Mouse (Mus musculus) urinary bladder, postnatal 10 days (tissue): Measurements from ENCODE around the gene Map2k7.
A peak's percentile ranks its signal among the peaks of the same experiment; 100 is the strongest.

ENCODE experiments used
- DNase-seq: peaks from one replicate; pipeline ENCODE4 v3.0.0; 2022; ENCODE audit warnings: low spot score

The Map2k7 gene

GRCm38 (mm10) chr8:4238434-4239192, at the start of gene Map2k7, which contains the start of gene Gm49320:
Map2k7 (plus strand) TSS chr8:4238740.
Gm49320 (plus strand) TSS chr8:4238865.
- peak; percentile 100 for DNase-seq

GRCm38 (mm10) chr8:4189031-4189722, 49.4 kb upstream of the Map2k7 start:
- DNase-seq: no peak

DNA sequence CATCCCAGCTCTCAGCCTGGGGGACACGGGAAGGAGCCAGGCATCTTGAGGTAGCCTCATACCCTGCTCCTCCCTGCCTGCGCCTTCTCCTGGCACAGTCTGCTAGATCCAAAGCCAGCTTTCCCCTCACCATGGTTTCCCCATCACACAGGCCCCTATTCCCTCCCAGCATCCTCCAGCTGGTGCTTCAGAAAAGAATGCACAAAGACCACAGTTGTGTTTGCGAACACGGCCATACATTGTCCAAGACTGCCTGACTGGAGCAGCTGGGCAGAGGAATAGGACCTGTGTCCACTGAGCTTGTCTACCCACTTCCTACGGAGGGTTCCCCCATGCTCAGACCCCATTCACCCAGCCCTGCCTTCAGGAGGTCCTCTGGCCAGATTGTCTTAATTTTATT, 46.2 kb upstream of the Map2k7 start:
- DNase-seq: no peak

DNA sequence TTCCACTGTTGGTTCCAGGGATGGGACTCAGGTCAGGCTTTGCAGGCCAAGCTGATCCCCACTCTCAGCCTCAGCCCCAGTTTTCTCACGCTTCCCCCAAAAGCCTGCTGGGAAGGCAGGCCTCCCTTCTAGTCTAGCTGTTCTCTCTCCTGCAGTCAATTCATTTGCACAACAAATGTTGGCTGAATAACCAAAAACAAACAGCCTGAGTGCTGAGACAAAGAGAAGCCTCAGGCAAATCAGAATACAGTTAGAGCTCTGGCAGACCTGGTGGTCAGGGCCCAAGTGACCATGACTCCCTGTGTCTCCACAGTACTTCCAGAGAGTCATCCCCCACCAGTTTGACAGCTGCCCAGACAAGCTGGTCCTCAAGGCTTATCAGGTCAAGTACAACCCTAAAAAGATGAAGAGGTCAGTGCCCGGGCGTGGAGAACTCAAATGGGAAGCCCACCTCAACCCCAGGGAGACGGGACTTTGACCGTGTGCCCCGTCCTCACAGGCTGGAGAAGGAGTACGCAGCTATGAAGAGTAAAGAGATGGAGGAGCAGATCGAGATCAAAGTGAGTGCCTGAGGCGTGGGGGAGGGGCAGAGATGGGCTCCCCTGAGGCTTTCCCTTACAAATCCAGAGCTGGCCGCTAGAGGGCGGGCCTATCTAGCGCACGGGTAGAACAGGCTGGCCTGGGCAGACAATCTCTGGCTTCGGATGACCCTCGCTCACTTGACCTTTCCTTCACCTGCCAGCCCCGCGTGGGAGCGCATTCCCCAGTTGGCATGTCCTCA, 45.5 kb upstream of the Map2k7 start:
- DNase-seq: peak; percentile 66

DNA sequence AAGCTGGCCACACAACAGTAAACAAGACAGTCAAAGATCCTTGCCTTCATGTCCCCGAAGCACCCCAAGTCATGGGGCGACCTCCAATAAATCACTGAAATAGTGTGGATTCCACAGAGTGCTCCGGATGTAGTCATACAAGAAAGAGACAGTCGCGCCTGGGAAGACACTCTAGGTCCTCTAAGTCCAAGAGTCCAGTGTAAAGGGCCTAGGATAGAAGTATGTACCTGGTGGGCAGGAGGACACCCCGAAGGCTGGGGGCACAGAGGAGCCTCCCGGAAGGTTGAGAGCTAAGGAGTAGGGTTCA, 45.0 kb upstream of the Map2k7 start:
- no peak for DNase-seq

DNA sequence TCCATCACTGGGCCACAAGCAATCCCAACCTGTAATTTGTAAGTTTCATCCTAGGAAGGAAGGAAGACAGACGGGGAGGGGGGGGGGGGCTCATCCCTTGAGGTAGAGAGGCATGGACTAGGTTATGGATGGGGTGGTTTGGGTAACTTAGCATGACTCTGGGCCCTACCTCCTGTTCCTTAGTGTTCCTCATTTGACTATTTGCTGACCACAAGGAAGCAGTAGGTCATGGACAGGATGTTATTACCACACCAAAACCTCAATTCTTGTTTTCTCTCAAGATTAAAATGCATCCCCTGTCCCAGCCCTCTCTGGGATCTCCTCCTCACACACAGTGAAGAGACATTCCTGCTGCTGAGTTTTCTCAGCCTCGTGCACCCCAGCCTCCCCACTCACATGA, 37.2 kb upstream of the Map2k7 start:
- DNase-seq: no peak

DNA sequence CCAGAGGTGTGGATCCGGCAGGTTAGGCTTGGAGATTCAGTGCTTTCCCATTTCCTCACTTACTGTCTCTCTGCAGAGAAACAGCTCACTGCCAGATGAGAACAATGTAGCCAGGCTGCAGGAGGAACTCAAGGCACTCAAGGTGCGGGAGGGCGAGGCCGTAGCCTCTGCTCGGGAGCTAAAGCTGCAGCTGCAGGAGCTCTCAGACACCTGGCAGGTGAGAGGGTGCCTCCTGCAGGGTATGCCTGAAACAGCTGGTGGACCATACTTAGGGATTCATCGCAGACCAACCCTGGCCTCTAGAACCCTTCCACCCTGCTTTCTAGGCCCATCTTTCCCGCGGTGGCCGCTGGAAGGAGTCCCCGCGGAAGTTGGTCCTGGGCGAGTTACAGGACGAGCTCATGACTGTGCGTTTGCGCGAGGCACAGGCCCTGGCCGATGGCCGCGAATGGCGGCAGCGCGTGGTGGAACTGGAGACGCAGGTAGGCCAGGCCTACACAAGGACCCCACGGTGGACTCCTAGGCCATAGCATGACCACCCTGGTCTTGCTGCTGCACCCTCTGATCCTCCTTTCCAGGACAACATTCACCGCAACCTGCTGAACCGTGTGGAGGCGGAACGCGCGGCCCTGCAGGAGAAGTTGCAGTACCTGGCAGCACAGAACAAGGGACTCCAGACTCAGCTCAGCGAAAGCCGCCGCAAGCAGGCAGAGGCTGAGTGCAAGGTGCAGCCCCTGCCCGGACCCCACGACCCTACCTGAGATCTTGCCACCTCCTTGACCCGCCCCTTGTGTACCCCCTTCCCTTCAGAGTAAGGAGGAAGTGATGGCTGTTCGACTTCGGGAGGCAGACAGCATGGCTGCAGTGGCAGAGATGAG, 33.1 kb upstream of the Map2k7 start:
- no peak for DNase-seq

GRCm38 (mm10) chr8:4206182-4207015, 32.1 kb upstream of the Map2k7 start:
- no peak for DNase-seq

DNA sequence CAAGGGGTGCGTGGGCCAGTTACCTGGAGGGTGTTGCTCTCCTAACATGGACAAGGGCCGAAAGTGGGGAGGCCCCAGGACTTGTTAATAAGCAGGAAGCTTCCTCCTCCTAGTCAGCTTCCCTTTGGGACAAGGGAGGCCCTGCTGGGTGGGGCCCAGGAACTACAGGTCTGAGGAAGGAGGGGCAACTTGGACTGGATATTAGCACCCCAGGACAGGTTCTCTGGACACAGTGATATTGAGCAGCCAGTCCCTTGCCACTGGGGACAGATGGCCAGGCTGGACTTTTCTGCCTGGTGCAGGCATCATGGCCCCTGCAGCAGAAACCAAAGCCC, 31.6 kb upstream of the Map2k7 start:
- DNase-seq: no peak

DNA sequence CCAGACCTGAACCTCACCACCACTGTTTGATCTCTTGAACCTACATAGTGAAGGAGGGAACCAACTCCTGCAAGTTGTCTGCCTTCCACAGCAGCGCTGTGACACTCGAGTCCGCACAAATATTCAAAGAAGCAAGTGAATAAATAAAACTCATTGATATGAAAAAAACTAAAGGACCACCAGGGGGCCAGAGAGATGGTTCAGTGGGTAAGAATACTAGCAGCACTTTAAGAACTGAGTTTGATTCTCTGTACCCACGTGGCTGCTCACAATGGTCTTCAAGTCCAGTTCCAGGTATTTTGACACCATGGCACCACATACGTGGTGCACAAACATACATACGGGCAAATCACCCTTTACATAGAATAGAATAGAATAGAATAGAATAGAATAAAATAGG, 27.4 kb upstream of the Map2k7 start:
- no peak for DNase-seq

GRCm38 (mm10) chr8:4212809-4213209, 25.7 kb upstream of the Map2k7 start:
- no peak for DNase-seq

- no peak for DNase-seq
These were observed 25.1 kb upstream of the Map2k7 start for GRCm38 (mm10) chr8:4213210-4214005.

DNA sequence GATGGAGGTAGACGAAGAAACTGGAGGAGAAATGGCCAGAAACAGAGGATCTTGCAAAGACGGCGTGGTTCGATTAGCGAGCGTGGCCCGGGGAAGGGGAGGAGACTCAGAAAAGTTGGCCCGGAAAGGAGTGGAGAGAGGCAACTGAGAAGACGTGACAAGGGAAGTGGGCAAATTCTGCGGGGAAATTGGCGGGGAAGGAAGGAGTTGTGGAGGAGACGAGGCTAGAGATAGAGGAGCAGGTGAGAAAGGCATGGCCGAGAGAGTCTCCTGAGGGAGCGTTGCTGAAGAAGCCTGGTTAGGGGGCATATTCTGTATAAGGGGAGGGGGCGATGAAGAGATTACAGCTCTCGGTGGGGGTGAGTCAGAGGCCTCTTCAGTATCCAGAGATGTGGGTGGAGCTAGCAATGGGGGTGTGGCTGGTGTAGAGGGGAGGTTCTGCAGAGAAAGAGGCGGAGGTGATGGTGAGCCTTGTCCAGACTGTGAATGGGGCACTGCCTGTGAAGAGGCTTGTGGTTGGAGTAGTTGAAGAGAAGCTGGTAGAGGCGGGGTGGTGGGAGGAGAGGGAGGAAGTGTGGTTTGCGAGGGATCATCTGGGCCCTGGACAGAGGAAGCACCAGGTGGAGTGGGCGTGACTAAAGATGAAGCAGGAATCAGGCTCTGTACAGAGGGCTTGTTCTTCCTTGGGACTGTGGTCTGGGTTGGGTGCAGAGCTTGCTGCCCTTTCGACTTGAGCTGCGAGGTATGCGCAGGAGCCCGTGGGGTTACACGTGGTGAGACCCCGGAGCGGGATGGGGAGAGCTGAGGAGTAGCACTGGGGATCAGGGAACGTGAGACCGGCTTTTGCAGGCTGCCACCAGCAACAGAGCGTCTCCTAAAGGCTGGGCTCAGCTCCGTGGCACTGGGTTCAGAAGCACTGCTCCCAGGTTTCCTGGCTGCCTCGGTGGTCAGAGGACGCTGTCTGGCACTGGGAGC, 24.2 kb upstream of the Map2k7 start:
- no peak for DNase-seq

- no peak for DNase-seq
These were observed 22.2 kb upstream of the Map2k7 start for GRCm38 (mm10) chr8:4216296-4216695.

DNA sequence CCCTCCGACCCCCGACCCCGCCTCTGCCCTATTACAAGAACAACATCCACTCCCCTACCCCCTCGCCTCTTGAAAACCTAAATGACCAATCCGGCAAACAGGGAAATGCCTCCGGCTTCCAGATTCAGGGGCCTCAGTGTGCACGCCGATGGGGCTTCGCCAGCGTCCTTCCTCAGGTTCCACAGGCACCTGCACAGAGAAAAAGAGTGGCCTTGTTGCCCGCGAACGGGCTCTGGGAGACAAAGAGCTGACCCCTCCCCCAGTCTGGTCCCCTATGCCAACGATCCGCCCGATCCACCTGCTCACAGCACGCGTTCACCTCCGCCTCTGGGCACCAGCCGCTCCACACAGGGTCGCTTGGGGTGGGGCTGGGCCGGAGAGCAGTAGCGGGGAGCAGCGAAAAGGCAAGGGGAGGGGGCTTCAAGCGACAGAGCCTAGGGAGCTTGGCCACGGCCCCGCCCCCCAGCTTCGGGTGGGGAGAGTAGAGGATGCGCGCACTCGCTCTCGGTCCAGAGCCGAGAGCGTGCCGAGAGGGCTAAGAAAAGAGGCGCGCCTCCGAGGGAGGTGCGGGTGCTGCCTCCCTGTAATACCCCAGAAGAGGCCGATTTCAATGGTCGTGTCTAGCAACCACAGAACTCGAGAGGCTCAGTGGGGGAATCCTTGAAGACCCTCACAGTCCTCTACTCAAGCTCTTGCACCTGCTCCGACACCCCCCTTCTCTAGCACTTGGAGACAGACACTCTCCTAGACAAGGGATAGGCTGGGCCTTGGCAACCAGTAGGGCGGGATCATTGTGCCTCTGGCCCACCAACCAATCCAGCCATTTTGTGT, 21.5 kb upstream of the Map2k7 start, which contains the start of gene Prr36:
Prr36 (minus strand) TSS at position 669 of the 831 bp plus-strand sequence.
- no peak for DNase-seq

DNA sequence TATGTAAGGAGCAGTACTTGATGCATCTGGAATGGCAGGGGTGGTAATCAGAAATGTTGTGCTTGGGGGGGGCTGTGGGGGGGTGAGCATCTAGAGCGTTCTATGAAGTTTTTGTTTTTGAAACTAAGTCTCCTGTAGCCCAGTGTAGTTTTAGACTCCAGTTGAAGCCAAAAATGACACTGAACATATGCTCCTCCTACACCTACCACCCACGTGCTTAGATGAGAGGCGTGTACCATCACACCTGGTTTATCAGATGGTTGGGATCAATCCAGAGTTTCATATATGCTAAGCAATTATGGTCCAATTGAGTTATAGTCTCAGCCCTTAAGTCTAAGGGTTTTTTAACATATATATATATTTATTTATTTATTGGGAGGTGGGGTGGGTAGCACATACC, 18.9 kb upstream of the Map2k7 start:
- no peak for DNase-seq

DNA sequence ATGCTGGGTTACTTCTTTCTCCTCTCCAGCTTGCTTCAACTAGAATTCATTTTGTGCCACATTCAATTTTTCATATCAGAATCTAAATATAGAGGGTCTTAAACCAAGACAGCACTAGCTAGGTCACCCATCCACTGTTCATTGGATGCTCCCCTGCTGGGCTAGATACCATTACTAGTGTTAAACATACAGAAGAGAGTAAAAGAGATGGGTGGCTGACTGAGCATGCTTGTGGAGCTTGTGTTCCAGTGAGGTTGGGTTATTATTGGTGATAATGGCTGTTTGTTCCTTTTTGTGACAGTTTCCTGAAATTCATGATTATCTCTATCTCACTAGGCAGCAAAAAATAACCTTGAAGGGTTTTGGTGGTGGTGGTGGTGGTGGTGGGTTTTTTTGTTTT, 16.5 kb upstream of the Map2k7 start:
- DNase-seq: no peak

- no peak for DNase-seq
These were observed 12.2 kb upstream of the Map2k7 start for GRCm38 (mm10) chr8:4226323-4226722.
